Mouse (Mus musculus): Measurements from ENCODE around the gene Nelfb.
A peak's percentile ranks its signal among the peaks of the same experiment; 100 is the strongest.

Gene Nelfb

GRCm38 (mm10) chr2:25229582-25229981, 18.3 kb upstream of the Nelfb start:
- peak; percentile 92 for DNase-seq

DNA sequence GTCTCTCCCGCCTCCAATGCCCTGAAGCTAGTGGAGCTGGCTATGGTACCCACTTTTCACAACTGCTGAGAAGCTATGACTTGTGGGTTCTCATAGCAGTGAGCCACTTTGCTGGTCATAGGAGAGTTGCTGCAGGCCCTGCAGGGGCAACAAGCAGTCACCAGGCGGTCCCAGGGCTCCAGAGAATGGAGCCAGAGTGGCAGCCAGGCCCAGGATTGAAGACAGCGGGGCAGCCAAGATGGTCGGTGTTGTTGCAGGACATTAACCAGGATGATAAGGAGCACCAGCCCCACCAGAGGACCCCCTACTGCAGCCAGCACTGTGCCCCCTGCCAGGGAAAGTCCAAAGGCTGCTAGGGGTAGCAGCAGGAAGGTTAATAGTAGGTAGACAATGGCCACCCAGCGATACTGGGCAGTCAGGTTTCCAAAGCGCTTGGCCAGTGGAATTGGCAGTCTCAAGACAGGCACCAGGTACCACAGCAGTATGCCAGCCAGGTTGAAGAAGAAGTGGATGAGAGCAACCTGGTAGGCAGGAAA, 17.8 kb upstream of the Nelfb start:
- peak; percentile 95 for DNase-seq

GRCm38 (mm10) chr2:25228431-25228889, 17.2 kb upstream of the Nelfb start:
- peak; percentile 99 for DNase-seq

DNA sequence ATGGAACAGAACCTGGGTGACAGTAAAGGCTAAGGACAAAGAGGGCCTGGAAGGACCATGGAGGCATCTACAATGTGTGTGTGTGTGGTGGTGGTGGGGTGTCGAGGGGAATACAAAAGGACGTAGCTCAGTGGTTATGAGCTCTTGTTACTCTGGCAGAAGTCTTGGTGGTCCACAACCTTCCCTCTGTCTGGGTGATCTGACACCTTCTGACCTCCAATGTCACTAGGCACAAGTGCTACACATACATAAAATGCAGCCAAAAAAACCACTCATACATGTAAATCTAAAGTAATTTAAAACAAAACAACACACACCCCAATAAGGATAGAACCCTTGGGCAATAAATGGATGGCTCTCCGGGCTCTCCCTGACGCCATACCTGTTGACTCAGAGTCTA, 16.1 kb upstream of the Nelfb start:
- no peak for DNase-seq

GRCm38 (mm10) chr2:25226864-25227263, 15.6 kb upstream of the Nelfb start:
- DNase-seq: peak; percentile 93

- DNase-seq: peak; percentile 91
Observed at GRCm38 (mm10) chr2:25225811-25226379, 14.6 kb upstream of the Nelfb start.

DNA sequence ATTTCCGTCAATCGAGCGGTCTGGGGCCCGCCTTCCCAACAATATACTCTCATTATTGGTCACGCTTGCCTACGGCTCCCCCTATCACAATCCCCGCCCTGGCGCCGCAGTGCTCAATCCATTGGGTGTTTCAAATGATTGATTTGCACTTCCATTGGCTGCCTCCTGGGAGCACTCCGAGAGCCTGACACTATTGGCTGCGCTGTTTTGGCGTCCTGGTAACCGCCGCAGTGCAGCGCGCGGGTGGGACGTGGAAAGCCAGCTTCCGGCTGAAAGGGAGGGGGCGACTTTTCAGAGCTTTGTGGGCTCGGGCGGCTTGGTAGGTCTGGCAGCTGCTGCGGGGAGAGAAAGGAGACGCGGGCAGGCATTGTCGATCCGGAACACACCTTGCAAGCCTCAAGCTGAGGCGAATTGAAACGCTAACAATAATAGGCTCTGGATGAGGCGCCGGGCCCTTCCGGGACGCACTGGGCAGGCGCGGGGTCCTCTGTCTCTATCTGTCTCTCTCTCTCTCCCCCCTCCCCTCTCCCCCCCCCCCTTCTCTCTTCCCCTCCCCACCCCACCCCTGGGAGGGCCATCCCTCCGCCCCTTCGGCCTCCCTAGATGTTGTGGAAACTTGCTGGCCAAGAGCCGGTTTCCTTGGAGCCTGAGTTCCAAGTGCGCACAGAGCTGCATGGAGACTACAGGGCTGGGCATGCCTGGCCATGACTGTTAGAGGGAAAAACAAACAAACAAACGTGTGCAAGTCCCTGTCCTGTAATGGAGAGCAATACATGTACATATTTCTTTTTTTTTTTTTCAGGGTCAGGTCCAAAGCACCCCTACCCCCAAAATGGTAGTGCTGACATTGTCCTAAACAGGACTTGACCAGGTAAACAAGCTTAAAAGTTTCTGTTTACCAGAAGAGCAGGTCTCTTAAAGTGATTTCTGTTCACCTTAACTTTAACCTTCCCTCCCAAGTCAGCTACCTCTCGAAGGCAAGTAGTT, 13.8 kb upstream of the Nelfb start:
- peak; percentile 100 for DNase-seq

DNA sequence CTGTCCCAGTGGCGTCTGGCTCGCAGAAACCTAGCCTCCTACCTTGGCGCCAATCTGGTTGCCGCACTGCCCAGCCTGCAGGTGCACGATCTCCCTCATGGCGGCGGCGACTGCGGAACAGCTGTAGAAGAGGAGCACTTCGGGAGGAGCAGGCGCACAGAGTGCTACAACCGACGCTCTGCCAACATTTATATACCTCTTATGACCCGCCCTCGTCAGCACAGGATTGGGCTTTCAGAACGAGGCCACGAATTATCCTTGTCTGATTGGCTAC, 13.1 kb upstream of the Nelfb start, which contains the start of gene Tubb4b:
Gene Tubb4b, minus strand, starts transcription at position 211 of the 274 bp plus-strand sequence.
- DNase-seq: no peak

DNA sequence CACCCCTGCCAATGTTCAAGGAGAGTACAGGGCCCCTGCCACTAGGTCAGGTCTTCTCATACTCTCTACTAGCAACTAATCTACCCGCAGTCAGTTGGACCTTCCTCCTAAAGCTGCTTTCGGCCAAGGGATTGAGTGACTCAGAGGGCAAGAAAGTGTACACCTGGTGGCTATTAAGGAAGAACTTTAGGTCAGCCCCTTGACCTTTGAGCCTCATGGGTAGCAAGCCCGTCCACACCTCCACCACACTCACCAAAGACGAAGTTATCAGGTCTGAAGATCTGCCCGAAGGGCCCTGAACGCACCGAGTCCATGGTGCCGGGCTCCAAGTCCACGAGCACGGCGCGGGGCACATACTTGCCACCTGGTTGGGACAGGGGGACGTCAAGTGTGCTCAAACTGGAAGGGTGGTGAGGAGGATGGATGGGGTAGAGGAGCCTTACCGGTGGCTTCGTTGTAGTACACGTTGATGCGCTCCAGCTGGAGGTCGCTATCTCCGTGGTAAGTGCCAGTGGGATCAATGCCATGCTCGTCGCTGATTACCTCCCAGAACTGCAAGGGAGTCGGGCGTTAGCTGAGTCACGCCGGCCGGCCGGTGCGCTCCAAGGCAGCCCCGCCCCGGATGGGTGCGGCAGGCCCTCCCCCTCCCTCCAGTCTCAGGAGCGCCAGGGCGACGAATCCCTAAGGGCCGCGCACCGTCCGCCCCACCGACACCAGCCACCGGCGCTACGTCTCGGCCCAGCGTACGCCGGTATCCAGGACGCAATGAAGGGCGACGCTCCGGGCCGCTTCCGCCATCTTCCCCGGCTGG, 12.6 kb upstream of the Nelfb start:
- peak; percentile 99 for DNase-seq

DNA sequence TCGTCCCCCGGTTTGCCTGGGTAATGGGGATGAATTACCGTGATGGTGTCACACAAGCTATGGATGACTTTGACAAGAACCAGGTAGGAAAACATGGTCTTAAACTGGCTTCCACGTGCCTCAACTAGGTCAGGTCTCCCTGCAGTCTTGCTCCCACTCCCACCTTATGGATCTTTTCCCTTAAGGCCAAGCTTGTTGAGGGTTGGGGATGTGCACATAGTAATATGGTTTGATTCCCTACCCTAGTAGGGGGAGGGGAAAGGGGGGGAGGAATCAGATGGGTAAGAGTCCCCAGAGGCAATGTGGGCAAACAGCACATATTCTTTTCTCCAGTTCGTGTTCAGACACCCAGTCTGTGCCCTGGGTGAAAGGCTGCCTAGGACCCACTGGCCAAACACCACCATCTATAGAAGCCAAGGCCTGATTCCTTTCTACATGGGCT, 10.1 kb upstream of the Nelfb start:
- DNase-seq: peak; percentile 87

- no peak for DNase-seq
Observed at GRCm38 (mm10) chr2:25218445-25218844, 7.2 kb upstream of the Nelfb start, which contains the start of gene Fam166a. Gene Fam166a (plus strand): TSS chr2:25218745.

DNA sequence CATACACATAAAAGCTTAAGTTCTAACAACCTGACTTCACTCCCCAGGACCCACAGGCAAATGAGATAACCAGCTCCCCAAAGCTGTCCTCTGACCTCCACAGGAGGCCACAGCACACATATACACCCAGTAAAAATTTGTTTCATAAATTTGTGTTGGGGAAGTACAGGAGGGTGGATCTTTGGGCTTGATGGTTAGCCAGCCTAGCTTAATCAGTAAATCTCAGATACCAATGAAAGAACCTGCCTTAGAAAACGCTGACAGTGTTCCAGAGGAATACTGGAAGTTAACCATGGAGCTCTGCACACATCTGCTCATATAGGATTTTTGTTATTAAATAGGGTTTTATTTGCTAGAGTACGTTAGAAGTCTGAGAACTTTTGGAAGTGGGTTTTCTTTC, 6.4 kb upstream of the Nelfb start:
- DNase-seq: no peak

- DNase-seq: no peak
Observed at GRCm38 (mm10) chr2:25214444-25214843, 3.2 kb upstream of the Nelfb start, which contains the start of gene Stpg3. Gene Stpg3 (minus strand): TSS chr2:25214637.

DNA sequence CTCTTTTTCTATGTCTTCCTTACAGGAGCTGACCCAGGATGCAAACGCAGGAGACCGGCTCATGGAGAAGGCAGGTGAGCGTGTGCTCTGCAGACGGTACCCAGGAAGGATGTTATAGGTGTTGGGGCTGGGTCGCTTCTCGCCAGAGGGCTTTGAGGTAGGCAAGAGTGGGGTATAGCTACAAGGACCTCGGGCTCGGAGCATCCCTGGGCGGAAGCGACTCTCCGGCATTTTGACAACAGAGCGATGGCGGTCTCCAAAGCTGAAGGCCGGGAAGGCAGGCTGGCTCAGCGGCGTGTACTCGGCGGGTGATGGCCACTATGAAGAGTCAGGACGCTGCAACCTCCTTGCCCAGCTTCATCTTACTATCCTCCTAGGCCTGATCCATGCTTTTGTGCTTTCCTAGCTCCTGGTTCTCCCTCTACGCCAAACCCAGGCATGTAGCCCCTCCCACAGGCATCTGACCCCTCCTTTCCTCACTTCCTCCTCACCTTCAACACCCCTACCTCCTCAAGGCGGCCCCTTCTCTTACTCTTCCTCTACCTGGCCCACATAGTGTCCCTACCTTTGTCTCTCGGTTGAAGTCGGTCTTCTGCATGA, 2.1 kb upstream of the Nelfb start:
- peak; percentile 86 for DNase-seq

- no peak for DNase-seq
Observed at GRCm38 (mm10) chr2:25210686-25211085, 603 bp downstream of the Nelfb start.

GRCm38 (mm10) chr2:25207593-25207992, 3.7 kb downstream of the Nelfb start:
- no peak for DNase-seq

DNA sequence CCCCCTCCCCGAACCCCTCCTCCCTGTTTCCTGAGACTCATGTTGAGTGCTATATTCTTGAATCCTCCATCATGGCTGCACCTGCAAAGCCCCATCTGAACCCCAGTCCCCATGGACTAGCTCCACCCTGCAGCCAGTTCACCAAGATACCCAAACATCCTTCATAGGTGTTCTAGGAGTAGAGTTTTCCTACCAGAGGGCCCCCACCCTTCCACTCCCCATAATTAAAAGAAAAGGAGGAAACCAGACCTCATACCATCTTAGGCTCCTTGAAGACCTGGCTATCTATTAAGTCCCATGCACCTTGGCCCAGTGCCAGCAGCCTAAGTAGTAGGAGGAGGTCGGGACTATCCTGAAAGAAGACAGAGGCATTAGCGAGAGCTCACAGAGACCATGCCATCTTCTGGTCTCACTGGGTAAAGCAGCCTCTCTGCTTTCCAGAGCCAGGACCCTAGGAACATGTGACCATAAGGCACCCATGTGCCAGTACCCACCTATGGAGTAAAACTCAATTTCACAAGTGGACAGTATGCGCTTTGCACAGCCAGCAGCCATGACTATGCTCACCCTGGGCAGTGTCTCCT, 7.6 kb downstream of the Nelfb start:
- peak; percentile 90 for DNase-seq

- peak; percentile 91 for DNase-seq
Observed at GRCm38 (mm10) chr2:25200631-25201030, 10.7 kb downstream of the Nelfb start.

DNA sequence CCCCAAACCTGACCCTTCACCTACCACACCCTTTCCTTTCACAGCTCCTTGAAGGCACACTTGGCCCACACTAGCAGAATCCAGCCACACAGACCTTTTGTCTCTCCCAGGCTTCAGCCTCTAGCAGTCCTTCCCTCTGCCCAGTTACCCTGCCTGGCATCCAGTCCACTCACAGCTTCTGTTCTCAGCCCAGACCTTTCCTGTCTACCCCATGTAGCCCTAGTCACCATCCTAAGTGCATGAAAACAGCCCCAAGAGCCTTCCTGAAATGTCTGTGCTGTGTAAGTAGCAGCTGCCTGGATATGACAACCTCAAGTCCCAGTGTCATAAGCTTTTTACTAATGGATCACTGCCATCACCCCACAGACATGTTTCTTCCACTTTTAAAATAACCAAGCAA, 13.3 kb downstream of the Nelfb start:
- peak; percentile 92 for DNase-seq

DNA sequence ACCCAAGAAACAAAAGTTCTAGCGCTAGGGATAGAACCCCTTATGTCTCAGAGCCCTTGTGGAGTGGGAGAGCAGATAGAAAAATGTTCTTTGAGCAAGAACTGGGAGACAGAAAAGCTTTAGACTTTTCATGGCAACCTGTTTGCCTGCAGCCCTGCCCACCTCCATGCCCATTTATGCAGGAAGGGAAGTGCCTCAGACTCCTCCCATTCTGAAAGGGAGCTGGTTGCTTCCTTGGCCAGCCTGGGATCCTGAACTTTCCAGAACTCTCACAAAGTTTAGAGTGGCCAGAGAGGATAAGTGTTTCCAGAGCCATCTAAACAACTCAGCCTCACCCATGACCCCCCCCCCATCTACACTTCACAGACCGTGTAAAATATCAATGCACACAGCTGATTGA, 14.1 kb downstream of the Nelfb start:
- DNase-seq: peak; percentile 93

- peak; percentile 100 for DNase-seq
Observed at GRCm38 (mm10) chr2:25196172-25196954, 14.9 kb downstream of the Nelfb start, which contains the start of gene Tor4a. Gene Tor4a (minus strand): TSS chr2:25196886.

All from heart, adult 11 months (tissue).